Mouse (Mus musculus) left cerebral cortex, adult 8-10 months (tissue): Measurements from ENCODE around the gene Sidt2. TPM values are rescaled to one million over a fixed set of nuclear protein-coding genes. Genes with fewer than 3 reads are reported as not detected.

Experiments
- DNase-seq, 2 experiments: peaks; one replicate each; pipeline ENCODE4 v3.0.0; 2022; ENCODE audit warnings: low spot score in 2 of 2
- total RNA-seq, 4 experiments: library from RNA; stranded (reverse); gene quantifications; 2 replicates each; pipeline ENCODE4 v1.2.4; 2022

The Sidt2 gene
- total RNA-seq, 4 experiments from 2014 or later = 77.9 to 79.8 (median 78.2) TPM

DNA sequence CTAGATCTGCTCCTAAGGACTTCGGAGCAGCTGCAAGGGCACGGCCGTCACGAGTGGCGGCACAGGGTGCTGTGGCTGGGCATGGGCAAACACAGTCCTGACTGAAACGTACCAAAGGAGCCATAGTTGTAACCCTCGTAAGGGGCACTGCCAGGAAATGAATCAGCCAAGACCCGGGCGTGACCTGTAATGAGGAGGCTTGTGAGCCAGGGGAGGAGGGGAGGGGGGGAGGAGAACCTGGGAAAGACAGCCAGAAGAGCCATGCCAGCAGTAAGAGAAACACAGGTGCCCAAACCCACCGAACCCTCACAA is 8.2 kb downstream of the Sidt2 start:
- DNase-seq = no peak

DNA sequence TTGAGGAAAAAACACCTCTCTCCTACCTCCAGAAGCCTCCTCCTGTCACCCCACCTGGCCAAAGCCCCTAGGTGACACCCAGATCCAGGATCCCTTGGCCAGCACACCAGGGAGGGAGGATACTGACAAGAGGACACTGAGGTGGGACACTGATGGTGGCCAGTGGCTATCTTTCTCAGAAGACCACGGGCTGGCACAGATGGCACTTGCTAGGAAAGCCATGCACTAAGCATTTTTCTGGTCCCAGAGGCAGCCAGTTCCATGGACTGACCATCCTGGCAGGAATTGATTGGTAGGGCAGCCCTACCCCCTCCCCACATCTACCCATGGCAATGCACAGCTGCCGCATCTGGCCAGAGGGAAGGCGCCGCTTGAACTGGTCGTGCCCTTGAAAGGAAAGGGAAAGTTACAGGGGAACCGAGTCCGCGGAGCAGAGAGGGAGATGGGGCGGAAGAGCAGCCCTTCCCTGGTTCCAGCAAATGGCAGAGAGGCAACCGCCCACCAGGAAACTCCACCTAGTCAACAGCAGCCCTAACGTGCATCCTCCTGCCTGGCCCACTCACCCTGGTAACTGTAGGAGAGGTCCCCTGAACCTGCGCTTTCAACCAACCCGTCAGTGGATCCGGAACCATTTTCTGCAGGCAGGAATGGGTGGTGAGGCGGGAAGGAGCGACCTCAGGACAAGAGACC is 8.7 kb downstream of the Sidt2 start:
- no peak for DNase-seq

DNA sequence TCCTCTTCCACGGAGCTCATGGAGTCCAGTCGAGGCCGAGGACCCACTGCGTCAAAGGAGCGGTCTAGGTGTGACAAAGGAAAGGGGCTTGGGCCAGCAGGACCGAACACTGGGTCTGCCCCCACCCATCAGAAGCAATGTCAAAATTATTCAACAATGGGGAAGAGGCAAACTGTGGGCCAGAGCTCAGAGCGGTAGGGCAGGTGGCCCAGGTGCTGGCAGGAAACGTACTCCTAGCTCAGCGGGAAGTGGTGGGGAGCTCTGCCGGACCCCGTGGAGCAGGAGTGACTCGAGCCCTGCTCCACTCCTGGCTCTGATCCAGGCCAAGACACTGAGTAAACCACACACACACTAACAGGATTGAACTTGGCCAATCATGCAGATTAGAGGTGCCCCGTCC is 9.3 kb downstream of the Sidt2 start:
- DNase-seq = no peak

DNA sequence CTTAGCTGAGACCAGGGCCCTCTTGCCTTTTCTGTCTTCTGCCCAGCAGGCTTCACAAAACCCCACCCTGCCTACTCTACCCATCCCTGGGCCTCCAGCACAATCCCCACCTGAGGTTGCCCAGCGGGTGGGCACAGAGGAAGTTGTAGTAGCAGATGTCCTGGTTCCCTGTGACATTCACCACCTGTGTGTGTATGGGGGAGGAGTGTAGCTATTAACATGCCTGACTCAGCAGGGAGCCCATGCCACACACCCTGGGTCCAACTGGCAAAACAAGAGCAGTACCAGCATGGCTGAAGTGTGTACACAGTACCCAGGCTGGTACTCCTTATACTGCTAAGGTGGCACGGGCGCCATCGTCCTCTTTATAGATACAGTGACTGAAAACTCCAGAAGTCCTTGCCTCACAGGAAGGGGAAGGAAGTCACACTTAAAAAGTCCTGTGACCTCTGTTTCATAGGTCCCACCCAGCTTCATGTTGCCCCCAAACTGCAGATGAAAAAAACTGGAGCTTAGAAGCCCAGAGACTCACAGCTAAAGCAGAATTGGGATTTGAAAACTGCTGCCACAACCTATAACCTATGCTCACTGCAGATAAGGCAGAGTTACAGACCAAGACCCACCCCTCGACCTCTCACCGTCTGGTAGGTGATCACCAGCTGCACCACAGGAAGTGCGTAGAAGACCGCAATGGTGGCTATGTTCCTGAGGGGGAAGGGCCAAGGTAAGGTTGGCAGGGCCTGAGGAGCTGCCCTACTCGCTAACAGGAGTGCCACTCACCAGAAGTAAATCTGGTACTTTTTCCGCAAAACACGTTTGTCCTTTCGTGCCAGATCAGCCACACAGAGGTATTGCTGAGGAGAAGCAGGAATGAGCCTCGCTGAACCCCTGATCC is 10.3 kb downstream of the Sidt2 start:
- DNase-seq = no peak

DNA sequence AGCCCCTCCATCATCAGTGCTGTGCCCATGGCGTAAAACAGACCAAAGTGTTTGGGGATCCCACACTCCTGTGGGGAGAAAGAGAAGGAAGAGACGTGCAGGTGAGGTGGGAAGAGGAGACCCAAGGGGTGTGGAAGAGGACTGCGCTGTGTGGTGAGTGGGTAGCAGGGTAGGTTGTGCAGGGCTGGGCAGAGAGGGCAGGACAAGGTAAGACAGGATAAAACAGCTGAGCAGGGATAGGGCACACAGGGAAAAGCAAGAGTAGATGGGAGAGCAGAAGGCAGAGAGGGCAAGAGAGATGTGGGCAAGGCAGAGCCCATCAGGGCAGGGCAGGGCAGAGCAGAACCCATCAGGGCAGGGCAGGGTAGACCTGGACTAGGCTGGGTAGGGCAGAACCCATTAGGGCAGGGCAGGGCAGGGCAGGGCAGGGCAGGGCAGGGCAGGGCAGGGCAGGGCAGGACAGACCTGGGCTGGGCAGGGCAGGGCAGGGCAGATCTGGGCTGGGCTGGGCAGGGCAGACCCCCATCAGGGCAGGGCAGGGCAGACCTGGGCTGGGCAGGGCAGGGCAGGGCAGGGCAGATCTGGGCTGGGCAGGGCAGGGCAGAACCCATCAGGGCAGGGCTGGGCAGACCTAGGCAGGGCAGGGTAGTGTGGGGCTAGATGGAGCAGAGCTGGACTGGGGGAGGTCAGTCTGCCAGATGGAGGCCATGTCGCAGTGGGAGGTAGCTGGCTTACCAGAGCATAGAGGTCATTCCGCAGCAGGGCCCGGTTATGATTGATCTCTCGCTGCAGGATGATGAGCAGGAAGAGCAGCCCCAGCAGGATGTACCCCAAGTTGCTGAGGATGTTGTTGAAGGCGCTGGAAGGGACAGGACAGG is 11.2 kb downstream of the Sidt2 start:
- DNase-seq = no peak

DNA sequence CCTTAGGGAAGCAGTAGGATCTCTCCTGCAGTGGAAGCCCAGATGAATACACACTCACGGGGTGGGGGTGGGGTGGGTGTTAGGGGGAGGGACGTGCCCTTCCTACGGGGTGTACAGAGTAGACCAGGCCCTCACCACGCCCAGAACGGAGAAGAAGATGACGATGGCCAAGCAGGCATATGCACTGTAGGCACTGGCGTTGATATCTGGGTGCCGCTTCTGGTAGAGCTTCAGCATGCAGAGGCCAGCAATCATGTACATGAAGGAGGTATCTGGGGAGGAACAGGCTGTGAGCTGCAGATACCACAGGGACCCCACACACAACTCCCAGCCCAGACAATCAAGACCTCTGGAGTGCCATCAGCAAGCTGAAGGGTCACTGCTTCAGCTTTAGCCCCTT is 12.1 kb downstream of the Sidt2 start:
- DNase-seq = no peak

DNA sequence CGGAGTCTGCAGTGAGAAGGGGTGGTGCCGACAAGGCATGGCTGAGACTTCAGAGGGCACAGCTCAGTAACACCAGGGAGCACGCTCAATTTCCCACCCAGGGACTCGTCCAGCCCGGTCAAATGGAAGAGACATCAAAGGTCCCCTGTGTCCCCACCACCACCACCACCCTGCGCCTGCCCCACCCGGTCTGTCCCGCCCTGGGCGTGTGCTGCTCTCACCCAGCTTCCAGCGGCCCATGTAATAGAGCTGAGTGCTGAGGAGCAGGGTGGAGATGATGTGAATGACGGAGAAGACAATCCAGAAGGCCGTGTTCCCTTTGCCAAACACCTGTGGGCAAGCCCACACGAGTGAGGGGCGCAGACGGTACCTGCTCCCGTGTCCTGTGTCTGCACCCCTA is 12.6 kb downstream of the Sidt2 start:
- no peak for DNase-seq

DNA sequence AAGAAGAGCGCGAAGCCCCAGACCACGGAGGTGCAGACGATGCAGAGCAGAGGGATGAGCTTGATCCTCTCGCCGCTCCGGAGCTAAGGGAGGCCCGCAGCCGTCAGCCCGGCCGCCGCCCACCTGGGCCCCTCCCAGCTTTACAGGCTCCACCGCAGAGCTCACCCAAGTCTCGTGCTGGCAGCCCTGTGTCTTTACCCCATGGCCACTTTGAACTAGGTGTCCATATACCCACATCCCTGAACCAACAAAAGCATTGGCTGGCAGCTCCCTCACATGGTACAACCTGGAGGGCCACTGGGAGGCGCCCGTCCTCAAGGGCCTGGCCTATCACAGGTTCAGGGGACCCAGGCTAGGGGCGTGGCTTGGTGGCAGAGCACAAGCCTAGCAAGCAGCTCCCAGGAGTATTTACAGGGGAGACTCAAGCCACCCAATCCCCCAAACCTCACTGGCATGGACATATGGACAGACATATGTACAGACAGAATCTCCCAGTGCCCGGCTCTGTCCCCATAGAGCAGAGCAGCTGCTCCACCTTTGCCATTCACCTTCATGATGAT is 13.6 kb downstream of the Sidt2 start:
- DNase-seq = no peak

DNA sequence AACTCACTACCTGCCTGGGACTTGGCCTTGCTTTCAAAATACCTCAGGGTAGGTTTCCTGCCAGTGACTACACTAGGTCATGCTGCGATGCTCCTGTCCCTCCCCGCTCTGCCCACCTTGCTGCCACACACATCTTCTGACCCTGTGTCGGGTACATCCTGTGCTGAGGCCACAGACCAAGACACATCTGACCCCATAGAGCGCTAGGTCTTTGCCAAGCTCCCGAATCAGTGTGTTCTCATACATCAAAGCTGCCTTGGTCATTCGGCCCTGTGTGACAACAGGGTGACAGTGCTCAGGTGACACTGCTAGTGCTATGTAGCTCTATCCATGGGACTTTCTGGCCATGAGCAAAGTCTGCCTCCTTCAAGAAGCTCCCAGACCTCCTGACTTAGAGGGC is 15.3 kb downstream of the Sidt2 start:
- DNase-seq = no peak

DNA sequence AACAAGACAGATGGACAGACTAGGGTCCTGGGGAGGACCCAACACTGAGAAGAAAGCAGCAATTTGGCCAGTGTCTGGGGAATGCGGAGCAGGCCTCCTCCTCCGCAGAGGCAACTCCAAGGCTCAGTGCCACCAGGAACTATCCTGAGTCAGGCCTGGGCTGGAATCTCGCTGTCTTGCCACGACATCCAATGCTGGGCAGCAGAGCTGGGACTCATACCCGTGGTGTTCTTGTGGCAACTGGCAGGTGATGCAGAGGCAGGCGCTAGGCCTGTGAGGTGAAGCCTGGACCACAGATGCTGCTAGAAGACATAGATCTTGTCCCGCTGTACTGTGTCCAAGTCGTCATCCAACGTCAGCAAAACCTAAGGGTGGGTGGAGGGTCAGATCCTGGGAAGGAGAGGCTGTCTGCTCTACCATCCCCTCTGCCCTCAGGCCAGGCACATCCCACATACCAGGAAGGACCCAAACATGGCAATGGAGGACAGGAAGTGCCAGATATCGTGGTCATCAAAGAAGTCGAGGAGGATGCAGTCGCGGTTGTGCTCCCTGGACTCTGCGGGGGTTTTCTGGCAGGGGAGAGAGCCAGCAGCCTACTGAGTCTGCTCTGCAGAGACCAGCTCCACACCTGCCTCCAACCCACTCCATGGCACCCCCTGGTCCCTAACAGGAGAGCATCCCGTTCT is 16.0 kb downstream of the Sidt2 start:
- no peak for DNase-seq

DNA sequence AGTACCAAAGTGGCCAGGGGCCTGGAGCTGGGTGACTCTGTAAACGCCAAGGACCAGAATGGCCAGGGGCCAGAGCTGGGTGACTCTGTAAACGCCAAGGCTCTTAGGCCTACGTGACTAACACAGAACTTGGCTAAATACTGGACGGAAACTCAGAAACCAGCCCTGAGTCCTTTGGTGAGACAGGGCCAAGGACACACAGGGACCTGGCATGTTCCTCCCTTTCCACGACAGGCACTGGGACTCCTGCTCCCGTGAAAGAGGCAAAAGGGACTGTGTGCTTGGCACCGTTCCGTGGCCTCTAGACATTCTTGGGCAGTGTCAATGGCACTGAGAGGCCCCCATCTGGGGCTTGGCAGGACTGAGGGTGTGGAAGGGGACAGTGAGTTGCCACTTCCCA is 17.0 kb downstream of the Sidt2 start:
- no peak for DNase-seq

DNA sequence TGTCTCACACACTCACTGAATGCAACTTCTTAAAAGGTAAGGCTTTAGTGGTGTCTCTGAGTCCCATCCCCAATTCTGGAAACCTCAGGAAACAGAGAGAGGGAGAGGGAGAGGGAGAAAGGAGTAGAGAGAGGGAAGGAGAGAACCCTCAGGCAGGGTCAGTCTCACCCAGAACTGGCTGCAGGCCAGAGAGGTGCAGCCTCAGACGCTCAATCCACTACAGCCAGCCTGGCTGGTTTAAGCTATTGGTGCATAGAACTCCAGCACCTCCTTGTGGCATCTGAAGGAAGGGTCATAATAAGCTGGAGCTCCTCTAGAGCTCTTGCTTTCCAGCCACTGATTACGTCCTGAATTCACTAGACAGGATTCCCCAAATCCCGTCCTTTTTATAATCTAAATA is 18.2 kb downstream of the Sidt2 start:
- no peak for DNase-seq

DNA sequence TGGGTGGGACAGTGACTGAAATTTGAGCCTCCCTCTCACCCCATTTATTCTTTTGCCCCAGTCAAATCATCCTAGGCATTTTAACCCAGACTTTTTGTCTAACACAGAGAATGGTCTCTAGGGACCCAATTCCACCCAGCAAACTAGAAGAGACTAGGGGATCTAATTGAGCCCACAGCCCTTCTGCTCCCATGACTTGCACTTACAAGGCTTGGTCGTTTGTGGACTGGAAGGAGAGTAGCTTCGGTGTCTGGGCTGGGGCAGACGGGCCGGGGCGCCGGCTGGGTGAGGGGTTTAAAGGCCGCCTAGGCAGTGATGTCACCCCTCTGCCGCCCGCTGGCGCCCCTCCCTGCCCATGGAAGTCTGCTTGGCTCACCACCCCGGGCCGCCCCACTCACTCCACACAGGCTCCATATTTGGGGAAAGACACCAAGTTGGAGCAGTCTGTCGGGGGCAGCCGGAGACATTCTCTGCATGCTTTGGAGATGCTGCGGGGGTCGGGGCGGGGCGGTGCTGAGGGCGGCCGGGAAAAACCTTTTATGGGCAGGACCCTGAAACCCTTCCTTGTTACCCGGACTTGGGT is 19.3 kb downstream of the Sidt2 start, which contains the start of gene Tagln:
Tagln (minus strand) TSS at position 431 of the 583 bp plus-strand sequence.
- DNase-seq = no peak

DNA sequence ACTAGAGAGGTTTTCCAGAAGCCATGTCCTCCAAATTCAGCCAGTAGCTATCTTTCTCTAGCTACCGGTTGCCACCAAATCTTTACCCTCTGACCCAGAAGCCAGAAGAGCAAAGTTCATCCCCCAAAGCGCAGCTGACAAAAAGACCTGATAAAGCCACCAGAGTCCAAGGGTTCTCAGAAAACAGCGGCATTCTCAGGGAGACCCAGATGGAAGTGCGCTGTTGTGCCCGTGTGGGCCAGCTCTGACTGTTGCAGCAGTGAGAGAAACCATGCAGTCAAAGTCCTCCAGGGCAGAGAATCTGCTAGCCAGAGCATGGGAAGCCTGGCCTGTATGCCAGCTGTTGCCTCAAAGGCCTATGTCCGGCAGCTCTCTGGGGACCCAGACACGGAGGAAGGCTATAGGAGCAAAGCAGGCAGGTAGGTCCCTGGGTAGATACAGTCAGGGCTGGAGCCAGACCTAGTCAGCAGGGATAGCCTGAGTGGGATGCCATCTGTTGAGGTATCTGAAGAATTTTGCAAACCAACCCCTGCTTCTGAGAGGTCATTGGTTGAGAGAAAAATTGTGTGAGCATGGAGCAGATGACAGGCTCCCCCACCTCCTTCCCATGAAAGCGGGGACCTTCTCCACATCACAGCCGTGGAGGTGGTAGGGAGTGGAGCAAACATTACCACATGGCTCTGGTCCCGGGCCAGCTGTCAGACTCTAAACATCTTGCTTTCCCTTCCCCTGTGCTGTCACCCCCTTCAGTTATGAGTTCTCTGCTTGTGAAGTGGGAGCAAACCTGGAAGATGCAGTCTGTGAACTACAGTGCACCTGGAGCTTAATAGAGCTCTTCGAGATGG is 22.3 kb downstream of the Sidt2 start:
- DNase-seq = peak in 1 of 2 experiments; percentile 50

DNA sequence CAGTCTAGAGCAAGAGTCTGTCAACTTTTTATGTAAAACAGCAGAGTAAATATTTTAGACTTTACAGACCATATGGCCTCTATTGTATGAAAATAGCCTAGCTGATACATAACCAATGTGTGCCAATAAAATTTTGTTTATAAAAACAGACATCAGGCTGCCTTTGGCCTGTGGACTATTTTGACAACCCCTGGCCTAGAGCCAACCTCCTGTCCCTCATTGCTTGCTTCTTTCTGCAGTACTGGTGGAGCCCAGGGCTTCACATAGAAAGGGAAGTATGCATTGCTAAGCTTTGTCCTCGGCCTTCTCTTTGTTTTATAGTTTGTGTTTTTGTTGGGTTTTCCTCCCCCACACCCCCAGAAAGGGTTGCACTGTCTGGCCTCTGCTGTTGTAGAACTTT is 23.1 kb downstream of the Sidt2 start:
- no peak for DNase-seq

DNA sequence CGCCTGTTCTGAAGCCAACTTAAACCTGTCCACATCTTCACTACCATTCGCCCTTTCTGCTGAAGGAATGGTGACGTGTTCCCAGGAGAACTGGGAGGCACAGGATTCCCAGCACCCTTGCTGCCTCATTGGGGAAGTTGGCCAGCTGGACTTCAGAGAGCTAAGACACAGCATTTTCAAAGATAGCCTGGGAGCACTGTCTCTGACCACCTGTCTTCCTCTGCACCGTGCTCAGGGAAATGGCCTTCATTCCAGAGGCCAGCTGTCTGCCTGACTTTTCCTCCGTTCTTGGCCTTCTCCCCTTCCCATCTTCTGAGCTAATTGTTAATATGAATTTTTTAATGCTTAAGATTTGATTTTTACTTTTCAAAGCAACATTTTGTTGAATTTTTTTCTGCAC is 25.8 kb downstream of the Sidt2 start:
- DNase-seq = no peak

DNA sequence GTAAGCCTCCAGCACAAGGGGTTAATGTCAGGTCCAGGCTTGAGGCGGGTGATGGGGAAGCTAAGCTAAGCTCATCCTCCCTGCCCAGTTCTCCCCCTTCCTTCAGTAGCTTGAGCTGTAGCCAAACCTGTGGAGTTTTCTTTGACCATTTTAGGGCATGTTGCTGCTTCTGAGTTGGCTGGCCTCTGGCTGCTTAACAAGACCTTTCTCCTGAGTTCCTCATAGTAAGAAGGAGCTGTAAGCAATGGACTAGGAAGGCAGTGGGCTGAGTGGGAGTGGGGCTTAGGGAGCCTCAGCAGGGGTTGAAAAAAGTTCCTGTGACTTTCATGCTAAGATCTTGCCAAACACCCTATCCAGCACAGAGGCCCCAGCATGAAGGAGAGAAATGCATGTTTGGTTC is 35.2 kb downstream of the Sidt2 start:
- DNase-seq = no peak

DNA sequence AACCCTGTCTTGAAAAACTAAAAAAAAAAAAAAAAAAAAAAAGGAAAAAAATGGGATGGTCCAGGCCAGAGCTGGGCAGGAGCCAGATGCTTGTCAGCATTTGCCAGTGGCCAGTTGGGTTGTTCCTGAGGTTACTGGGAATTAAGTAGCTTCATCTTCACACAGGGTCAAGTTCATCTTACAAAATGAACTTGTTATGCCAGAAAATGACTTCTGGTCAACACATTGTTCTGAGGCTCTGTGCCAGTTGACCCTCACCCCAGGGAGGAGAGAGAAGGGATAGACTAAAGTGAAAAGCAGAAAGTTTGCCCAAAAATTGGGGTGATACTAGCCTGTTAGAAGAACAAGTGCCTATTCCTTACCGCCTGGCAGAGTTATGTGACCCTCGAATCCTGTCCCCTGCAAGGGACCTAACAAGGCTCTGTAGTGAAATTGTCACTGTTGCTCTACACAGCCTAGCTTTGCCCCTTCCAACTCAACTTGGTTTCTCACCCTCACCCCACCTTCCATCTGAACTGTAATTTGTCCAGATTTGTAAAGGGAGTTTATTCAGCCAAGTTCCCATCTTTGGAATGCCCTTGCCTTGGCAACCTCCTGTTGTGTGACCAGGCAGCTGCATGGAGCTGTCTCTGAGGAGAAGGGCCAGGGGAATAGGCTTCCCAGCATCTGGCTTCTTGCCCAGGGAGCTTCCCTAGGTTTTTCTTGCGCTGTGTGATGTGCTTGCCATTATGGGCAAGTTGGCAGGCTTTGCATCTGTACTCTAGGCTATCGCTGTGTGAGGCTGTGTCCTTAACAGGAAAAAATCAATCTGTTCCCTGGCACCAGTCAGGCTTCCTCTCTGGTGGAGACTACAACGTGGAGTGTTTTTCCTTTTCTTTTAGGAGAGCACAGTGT is 37.8 kb downstream of the Sidt2 start:
- peak in 1 of 2 experiments; percentile 56 for DNase-seq

DNA sequence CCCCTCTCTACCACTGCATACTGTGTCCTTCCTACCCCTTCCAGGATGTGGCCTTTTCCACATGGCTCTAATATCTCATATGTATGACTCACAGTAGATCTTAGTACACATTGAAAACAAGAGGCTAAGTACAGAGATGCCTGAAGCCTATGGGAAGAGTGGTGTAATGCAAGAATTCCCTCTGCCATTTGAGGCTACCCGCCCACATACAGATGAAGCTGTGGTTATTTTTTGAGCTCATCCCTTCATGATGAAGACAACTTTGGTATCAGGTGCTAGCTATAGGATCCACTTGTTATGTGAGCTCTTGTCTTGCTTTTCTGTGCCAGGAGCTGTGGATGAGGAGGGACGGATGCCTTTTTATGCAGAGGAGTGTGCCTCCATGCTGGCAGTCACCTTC is 39.4 kb downstream of the Sidt2 start:
- peak in 1 of 2 experiments; percentile 40 for DNase-seq
